Mouse (Mus musculus) E14TG2a.4 (cell line): ENCODE data around the gene Susd5.
"Not testable (repeated sequence)": the region's sequence is repeated elsewhere in the genome, so short reads cannot be mapped to it uniquely, and the experiment has no call there.

Experiments used
- H3K27me3 ChIP-seq: 2 replicates; pipeline ENCODE4 v1.6.1; 2014; ENCODE audit warnings: low read length, control low read depth; ENCODE audit not compliant: insufficient read depth
- H3K36me3 ChIP-seq: 2 replicates; pipeline ENCODE4 v1.6.1; 2014; ENCODE audit warnings: low read length, control low read depth; ENCODE audit not compliant: insufficient read depth
- H3K4me1 ChIP-seq: replicated peaks from 2 replicates; pipeline ENCODE4 v1.6.1; 2014; ENCODE audit warnings: low read depth, low read length, control low read depth
- H3K4me3 ChIP-seq: replicated peaks from 2 replicates; pipeline ENCODE4 v1.5.1; 2014; ENCODE audit warnings: mild to moderate bottlenecking, low read length
- H3K9me3 ChIP-seq: 2 replicates; pipeline ENCODE4 v1.6.1; 2014; ENCODE audit warnings: low read length, control low read depth
- CTCF ChIP-seq: conservative IDR thresholded peaks from 2 replicates; pipeline ENCODE4 v1.5.1; 2014; ENCODE audit warnings: low read length
- NANOG ChIP-seq: IDR thresholded peaks from 2 replicates; pipeline ENCODE4 v1.6.1; 2014; ENCODE audit warnings: borderline replicate concordance, low read length, mixed read lengths
- POU5F1 ChIP-seq: IDR thresholded peaks from 2 replicates; pipeline ENCODE4 v1.6.1; 2014; ENCODE audit warnings: low read length, borderline replicate concordance

Gene Susd5

GRCm38 (mm10) chr9:114087106-114087815 is 30.3 kb downstream of the Susd5 start:
- Histone ChIP-seq H3K27me3 (peaks cover 9% of the 10 kb centered on the region), H3K36me3 (no peaks in the 10 kb centered on the region), H3K9me3 (no peaks in the 10 kb centered on the region), H3K4me1 (peaks cover 63% of the 10 kb centered on the region), H3K4me3 (0 out of 2 replicates have a peak overlapping the region, but pooled peaks have one; percentile 20)
- no peak for TF ChIP-seq POU5F1
- peak; percentile 81; the same call in 1 of the 2 replicates for TF ChIP-seq NANOG

GRCm38 (mm10) chr9:114088885-114089284 is 31.9 kb downstream of the Susd5 start:
- H3K27me3 ChIP-seq, H3K9me3 ChIP-seq, H3K4me3 ChIP-seq, H3K36me3 ChIP-seq: not testable (repeated sequence)
- H3K4me1 ChIP-seq: peaks cover 58% of the 10 kb centered on the region

GRCm38 (mm10) chr9:114092188-114092587 is 35.2 kb downstream of the Susd5 start:
- not testable (repeated sequence) for H3K36me3 ChIP-seq, H3K4me3 ChIP-seq, H3K27me3 ChIP-seq
- peaks cover 33% of the 10 kb centered on the region for H3K4me1 ChIP-seq
- H3K9me3 ChIP-seq: peaks cover 19% of the 10 kb centered on the region

- H3K4me3 ChIP-seq: no peak overlapping the region
- H3K9me3 ChIP-seq: peaks cover 44% of the 10 kb centered on the region
- H3K27me3 ChIP-seq: no peaks in the 10 kb centered on the region
- H3K36me3 ChIP-seq: peaks cover 4% of the 10 kb centered on the region; the same call in 1 of the 2 replicates
- no peak for TF ChIP-seq NANOG
- TF ChIP-seq CTCF: no peak
- no peak for TF ChIP-seq POU5F1
- peaks cover 10% of the 10 kb centered on the region for H3K4me1 ChIP-seq
Measured at GRCm38 (mm10) chr9:114094854-114095253, 37.9 kb downstream of the Susd5 start.

GRCm38 (mm10) chr9:114098716-114099302 is 41.9 kb downstream of the Susd5 start:
- TF ChIP-seq POU5F1 (no peak), NANOG (no peak), CTCF (no peak)
- H3K36me3 ChIP-seq: peaks cover 4% of the 10 kb centered on the region; the same call in 1 of the 2 replicates
- no peaks in the 10 kb centered on the region for H3K27me3 ChIP-seq
- peaks cover 60% of the 10 kb centered on the region for H3K9me3 ChIP-seq
- no peaks in the 10 kb centered on the region for H3K4me1 ChIP-seq
- no peak overlapping the region for H3K4me3 ChIP-seq

- H3K4me3 ChIP-seq: no peak overlapping the region
- H3K4me1 ChIP-seq: 0 out of 2 replicates have a peak, but pooled peaks cover 4% of the 10 kb centered on the region
- H3K27me3 ChIP-seq: no peaks in the 10 kb centered on the region
- peaks cover 34% of the 10 kb centered on the region for H3K9me3 ChIP-seq
- no peaks in the 10 kb centered on the region for H3K36me3 ChIP-seq
- TF ChIP-seq CTCF (no peak), NANOG (no peak), POU5F1 (no peak)
Measured at GRCm38 (mm10) chr9:114110268-114110667, 53.3 kb downstream of the Susd5 start.

- Histone ChIP-seq H3K36me3 (no peaks in the 10 kb centered on the region), H3K4me3 (no peak overlapping the region), H3K4me1 (0 out of 2 replicates have a peak, but pooled peaks cover 4% of the 10 kb centered on the region), H3K27me3 (no peaks in the 10 kb centered on the region), H3K9me3 (peaks cover 34% of the 10 kb centered on the region)
- TF ChIP-seq POU5F1: no peak
- TF ChIP-seq CTCF: no peak
- no peak for TF ChIP-seq NANOG
Measured at GRCm38 (mm10) chr9:114111161-114111560, 54.2 kb downstream of the Susd5 start.

GRCm38 (mm10) chr9:114112226-114112625 is 55.3 kb downstream of the Susd5 start:
- Histone ChIP-seq H3K36me3 (no peaks in the 10 kb centered on the region), H3K9me3 (peaks cover 38% of the 10 kb centered on the region), H3K4me3 (no peak overlapping the region), H3K27me3 (no peaks in the 10 kb centered on the region), H3K4me1 (0 out of 2 replicates have a peak, but pooled peaks cover 4% of the 10 kb centered on the region)
- TF ChIP-seq CTCF: no peak
- no peak for TF ChIP-seq POU5F1
- TF ChIP-seq NANOG: no peak
